Mouse (Mus musculus) ES-CJ7 (cell line): Measurements from ENCODE around the gene Mapk10.
A peak's percentile ranks its signal among the peaks of the same experiment; 100 is the strongest.

Experiments used
- DNase-seq: peaks from one replicate; pipeline ENCODE4 v3.0.0; 2011; ENCODE audit warnings: low read depth, low spot score

The Mapk10 gene

DNA sequence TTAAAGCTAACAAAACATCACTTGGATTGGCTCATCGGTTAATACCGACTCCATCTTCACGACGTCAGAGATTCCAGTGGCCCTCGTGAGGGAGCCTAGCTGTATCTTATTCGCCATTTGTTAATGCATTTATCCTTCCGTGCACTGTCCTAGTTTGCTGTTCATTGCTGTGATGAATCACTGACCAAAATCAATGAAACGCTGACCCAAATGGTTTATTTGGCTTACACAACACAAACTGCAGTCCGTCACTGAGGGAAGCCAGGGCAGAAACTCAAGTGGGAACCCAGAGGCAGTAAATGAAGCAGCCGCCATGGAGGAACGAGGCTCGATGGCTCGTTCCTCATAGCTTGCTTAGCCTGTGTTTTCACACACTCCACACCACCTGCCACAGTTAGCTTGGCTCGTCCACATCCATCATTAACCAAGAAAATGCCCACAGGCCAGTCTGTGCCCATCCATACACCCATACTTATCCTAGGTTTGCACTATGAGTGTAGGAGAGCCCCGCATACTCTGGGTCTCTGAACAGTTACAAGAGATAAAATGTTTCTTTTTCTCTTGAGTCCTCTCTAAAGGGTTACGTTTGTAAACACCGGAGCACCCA lies 140.0 kb downstream of the Mapk10 start:
- no peak for DNase-seq

DNA sequence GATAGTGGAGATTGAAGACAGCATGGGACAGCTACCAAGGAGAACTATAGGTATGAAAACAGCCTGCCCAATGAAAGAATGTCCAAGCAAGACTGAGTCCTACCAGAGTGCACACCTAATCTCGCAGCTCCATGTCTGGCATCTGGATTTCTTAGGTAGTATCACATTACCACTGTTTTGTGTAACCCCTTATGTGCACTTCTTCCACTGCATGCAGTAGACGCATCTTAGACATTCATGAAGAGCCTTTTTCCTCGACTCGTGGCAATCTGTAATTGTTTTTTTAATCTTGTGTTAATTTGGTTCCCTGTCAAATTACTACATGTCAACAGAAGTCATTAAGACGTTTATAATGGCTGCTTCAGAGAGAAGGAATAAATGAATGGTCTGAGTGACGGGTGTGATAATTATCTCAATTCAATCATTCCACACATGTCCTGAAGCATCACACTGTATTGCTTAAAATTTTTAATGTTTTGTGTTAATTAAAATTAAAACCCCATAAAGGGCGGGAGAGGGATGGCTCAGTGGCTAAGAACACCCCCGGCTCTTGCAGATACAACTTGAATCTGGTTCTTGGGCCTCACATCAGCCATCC lies 160.7 kb downstream of the Mapk10 start:
- DNase-seq = no peak

DNA sequence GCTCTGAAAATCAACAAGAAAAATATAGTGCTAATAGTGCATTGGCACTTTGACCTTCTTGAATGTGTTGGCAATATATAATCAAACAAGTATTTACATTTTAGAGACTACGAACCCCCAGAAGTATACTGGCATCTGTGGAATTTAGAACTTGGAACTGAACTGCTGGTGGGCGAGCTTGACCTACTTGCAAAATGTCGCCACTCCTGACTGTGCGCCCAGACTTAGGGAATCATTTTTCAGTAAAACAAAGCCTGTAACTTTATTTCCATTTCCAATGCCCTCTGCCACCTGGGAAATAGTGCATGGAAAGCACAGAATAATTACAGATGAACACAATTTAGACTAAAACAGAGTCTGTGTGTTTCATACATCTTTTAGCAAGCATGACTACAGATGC lies 163.1 kb downstream of the Mapk10 start:
- DNase-seq = no peak

DNA sequence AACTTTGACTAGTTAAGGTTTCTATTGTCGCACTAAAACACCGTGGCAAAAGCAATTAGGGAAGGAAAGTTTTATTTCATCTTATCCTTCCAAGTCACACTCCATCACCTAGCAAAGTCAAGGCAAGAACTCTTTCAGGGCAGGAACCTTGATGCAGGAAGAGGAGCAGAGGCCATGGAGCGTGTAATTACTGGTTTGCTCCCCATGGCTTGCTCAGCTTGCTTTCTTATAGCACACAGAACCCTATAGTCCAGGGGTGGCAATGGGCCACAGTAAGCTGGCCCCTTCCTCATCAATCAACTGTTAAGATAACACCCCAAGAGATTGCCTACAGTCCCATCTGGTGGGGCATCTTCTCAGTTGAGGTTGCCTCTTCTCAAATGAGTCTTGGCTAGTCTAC lies 173.4 kb downstream of the Mapk10 start:
- no peak for DNase-seq

DNA sequence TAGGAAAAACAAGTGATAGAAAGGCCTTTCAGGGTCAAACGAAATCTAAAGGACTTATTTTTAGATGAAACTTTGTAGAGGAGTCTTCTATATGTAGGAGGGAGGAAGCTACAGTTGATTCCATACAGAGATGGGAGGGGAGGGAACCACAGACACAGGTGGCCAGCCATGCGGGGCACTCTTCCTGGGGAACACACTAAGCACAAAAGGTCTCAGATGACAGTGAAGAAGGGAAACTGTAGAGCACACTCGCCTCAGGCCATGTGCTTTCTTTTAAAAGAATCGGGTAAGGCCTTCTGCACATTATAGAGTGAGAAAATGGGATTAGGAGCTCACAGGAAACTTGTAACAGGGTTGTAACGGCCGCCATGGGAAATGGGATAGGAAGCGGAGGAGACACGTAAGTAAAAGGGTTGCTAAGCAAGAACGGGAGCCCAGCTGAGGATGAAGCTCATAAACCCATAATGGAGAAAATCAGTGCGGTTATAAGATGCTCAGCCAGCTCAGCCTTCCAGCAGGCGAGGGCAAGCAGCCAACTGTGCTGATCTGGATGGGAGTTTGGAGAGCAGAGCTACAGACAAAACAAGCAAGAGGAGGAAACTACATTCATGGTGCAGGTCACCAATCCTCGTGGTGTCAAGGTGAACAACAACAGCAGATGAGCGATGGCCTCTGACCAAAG lies 182.1 kb downstream of the Mapk10 start:
- no peak for DNase-seq

DNA sequence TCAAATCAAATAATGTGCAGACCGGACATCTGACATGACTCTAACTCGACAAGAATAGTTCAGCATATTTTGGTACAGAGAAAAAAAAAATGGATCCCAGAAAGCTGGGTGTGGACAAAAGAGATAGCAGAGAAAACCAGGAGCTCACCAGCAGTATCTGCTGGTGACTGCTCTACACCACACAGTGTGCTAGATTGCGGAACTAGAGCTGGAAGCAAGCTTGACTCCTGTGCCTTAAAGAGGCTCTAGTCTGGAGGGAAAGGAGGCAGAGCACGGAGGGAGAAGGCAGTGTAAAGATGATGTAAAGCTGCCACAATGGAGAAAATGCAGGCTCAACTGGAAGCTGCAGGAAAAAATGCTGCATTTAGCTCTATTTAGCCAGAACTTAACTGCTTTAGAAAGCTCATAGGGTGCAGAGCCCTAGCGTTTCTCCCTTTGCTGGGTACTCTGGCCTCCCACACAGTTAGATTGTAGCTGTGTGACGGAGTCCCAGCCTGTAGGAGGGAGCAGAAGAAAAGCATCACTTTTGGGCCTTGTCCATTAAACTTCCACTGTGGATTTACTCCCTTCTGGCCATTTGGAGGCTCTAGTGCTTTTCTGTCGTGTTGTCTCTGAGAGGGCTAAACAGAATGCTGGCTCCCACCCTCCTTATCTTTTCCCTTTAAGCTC lies 188.5 kb downstream of the Mapk10 start:
- no peak for DNase-seq

DNA sequence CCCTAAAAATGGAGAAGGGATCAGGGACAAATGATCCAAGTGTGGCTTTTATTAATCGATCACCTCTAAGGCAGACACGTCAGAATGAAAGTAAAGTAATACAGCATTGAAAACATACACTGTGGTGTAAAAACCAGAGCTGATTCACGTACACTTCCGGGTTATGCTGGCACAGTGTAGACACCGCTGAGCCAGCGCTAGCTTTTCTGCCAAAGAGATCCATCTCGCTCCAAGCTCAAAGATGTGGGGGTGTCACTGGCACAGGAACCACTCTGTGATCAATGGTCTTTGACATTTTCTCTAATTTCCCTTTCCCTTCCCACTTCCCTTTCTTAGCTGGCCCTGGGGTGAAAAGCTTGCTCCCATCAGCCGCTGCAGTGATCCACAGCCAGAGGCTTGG lies 189.7 kb downstream of the Mapk10 start:
- DNase-seq = no peak

DNA sequence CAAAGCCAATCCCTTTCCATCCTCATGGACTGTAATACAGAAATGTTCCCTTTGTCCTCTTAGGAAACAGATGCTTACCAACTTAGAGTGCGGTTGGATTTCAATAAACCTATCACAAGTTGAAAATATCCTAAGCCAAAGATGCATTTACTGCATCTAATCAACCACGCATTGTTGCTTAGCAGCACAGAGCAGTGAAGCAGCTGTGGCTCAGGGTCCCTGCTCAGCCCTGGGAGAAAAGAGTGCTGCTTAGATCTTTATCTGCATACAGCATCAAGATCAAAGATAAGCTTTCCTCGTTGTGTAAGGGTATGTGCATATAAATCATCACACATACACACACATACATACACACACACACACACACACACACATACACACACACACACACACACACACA lies 190.2 kb downstream of the Mapk10 start:
- DNase-seq = no peak

DNA sequence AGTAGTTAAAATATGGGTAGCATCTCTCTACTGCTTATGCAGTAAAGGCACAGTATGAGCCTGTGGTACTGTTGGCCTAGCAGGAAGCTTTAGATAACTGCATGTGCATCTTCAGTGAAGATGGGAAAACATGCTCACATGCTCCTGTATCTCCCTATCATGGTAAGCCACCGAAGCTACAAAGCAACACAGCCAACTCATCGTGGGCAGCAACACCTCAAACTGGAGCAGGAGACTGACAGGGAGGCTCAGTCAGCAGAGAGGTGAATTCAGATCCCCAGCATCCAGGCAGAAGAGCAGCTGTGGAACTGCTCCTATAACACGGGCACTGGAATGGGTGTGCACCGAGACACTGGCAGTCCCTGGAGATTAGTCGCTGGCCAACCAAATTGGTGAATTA lies 191.0 kb downstream of the Mapk10 start:
- DNase-seq = no peak

DNA sequence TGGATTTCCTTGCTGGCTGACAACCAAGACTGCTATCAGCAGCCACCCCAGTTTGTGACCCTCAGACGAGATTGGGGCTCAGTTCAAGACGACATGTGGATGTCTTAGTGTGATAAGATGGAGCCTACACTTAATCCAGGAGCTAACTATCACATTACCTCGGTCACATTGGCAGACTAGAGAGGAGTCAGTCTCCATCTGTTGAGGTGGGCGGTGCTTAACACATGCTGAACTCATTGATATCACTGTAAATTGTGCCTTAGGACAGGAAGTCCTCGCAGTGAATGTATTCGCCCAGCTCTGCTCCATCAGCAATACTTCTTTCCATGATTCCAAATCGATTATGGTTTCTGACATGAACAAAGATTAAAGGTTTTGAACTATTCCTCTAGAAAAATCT lies 193.5 kb downstream of the Mapk10 start:
- DNase-seq = no peak

DNA sequence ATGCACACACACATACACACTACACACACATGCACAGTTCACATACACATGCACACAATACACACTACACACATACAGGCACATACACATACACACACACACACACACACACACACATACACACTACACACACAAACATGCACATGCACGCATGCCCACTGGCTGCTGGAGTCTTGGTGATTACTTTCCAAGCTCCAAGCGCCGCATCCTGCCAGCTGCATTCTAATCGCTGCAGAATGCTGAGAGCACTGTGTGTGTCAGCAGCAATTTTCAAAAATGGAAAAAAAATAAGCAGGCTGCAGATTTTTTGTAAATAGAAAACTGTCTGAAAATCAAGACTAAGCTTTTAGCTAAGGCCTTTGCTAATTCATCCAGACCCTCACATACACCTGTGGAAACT lies 196.8 kb downstream of the Mapk10 start:
- DNase-seq = no peak

DNA sequence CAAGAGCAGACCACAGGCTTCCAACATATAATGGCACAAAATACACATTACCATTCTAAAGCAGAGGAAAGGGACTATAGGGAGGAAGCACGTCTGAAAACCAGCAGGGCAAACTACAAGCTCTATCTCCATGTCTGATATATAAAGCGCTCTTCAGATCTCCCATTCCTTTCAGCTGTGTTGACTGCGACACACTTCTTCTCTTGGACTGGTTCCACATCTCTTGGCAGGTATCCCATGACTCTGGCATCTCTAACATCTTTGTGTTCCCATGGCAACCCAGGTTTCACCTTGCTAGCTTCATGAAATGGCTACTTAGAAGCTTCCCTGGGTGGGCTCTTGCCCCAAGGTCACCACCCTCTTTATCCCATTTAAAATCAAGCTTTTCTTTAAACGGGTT lies 202.2 kb downstream of the Mapk10 start:
- no peak for DNase-seq

DNA sequence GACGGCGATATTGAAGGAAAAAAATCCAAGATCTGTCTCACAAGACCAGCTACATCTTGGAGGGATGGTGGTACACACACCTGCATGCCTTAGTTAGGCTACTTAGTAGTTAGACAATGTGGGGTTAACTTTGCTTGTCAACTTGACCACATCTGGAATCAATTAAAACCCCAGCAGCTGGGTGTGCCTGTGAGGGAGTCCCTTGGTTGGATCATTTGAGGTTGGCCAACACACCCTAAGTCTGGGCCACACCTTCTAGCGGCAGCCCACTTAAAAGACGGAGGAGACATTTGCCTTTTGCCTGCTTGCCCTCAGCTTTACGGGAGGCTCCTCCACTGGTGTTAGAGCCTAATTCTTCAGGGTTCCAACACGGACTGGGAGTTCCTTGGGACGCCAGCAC lies 209.0 kb downstream of the Mapk10 start:
- no peak for DNase-seq

DNA sequence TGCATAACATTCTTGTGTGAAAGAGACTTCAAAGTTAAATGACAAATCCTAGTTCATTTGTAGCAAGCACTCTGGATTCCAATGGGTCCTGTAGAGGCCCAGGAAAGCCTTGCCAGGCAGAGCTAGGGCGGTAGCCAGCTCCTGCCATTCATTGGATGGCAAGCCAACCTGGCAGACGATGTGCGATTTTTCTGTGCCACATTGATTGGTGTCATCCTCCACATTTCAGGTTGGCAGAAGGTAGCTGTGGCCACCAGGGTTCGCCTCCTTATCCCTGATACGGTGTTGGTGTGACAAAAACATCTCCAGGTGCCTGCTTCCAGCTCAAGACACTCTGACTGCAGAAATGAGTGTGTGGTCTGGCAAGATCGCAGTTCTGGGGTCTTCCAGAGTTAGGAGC lies 210.6 kb downstream of the Mapk10 start:
- no peak for DNase-seq

DNA sequence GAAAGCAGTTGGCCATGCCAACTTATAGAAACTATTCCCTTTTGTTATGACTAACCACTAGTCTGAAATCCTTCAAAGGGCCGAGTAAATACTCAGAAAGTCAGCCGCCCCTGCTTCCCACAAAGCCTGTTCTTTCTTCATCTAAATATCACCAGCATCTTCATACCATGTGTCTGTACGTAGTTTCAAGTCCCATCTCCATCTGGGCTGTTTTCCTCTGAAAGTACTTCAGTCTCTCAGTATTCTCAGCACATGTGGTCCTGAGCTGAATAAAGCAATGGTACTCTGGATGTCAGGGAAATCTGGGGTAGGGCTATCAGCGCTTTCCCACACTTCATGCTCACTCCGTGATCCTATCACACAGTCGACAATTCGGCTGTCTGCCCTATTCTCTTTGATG lies 212.6 kb downstream of the Mapk10 start:
- DNase-seq = no peak

DNA sequence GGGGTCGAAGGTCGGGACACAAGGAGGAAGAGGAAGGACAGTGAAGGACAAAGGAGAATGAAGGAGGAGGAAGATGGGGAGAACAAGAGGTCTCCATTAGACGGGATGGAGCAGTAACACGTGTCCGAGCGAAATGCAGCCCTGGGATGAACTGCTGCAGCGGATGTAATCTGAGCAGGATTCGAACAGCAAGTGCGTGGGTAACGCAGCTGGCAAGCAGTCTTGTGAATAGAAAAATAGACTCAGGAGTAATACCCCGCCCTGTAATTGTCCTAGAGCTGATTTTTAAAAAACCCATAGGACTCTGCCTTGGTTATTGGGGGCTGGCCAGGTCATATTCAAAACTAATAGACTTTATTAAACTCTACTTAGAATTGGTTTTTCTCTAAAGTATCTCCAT lies 213.2 kb downstream of the Mapk10 start:
- DNase-seq = no peak

DNA sequence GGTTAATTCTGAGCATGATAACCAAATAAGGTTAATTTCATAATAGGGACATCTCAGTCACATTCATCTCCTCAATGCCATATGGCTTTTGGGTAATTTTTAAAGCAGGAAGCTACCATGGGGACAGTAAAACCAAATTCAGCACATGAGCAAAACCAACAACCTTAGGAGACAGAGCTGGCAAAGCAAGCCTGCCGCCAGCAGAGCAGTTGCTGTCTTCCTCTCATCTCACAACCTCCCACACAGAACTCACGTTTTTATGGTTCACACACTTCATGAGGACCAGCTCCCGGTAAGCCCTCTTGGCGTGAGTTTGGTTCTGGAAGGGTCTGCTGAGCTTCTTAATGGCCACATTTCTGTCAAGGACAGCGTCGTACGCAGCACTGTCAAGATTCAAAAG lies 214.8 kb downstream of the Mapk10 start:
- DNase-seq = no peak

DNA sequence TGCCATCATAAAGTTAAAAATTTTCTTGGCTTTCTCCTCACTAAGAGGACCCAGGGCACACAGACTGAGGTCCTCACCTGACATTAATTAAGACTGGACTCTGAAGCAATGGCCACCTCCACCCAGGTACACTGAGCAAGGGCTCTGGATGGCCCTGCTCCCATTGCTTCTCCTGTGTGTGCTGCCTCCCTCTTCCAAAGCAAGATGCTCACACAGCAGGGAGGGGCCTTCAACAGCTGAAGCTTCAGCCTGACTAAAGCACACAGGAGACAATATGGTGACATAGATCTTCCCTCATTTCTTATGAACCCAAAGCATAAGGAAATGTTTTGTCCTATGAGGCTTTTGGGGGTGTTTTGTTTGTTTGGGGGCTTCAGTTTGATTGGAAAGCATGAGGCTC lies 215.2 kb downstream of the Mapk10 start:
- DNase-seq = no peak

DNA sequence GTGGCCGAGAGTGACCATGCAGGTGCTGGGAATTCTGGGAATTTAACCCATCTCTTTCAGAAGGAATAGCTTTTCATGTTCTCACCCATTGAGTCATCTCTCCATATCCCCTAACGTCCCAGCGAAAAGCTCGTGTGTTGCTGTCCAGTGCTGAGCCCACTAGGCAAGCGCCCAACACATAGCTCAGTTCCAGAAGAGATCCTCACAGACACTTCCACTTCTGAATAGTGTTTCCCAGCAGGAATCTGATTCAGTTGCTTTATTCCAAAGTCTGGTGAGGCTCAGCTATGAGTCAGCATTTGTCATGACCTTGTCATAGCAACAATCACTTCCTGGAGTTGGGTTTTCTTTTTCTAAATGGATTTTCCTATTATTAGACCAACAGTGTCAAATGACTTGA lies 217.2 kb downstream of the Mapk10 start:
- peak; percentile 17 for DNase-seq

DNA sequence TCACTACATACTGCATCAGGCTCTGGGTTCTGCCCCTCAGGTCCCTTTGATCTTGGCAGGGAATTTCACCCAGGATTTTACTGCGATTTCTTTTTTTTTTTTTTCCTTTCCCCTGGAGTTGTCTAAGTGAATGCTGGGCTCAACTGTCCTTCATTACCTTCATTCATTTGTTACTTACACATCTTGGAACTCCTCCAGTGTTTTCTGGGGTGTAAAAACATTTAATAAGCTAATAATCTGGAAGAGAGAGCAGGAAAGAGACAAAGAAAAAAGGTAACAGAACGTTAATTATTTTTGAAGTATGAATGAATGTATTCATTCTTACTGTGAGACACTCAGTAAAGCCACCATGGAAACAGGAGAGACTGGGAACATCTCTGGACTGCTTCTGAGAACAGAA lies 219.4 kb downstream of the Mapk10 start:
- no peak for DNase-seq

DNA sequence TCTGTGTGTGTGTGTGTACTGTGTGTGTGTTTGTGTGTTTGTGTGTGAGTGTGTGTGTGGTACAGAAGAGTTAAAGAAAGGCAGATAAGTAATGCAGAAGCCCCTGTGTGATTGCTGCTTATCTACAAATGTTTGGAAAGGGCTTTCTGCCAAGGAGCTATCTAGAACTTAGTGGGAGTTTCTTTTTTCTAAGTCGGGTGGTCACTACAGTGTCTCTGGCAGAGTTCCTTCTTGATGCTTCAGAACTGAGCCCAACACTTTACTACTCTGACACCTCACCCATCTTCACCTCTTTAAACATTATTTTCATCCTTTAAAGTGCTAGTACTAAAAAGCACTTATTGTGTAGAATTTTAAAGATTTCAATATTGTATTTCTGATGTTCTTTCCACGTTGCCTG lies 232.8 kb downstream of the Mapk10 start:
- DNase-seq = no peak

DNA sequence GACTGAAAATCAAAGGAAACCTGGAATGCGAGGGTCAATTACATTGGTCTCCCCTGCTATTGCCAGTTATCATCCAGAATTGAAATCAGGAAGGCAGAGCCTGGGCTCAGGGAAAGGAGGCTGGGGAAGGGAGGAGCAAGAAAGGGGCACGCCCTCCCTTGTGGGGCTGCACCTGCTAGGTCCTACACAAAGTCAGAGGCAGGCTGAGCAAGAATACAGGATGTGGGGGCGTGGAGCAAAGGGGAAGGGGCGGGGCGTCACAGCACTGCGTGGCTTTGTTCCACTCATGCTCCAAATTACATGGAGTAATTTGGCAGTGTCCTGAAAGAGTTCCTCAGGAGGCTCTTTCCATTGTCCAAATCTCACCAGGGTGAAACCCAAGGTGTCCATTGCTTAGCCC lies 234.0 kb downstream of the Mapk10 start:
- peak; percentile 50 for DNase-seq

DNA sequence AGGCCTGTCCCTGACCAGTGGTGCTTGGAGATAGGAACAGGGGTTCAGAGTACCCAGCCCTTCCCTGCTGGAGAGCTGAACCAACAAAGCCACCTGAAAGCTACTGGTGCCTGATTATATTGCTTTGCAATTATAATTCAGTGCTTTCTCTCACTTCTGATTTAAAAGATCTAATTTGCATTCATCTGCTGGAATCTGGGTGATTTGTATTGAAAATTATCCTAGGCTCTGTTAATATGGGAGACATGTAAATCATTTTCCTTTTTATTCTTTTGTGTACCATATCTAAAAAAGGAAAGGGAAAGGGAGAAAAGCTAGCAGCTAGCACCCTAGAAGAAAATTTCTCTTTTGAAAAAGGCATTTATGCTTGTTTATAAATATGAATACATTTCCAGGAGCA lies 234.6 kb downstream of the Mapk10 start:
- DNase-seq = no peak
